Mouse (Mus musculus): ENCODE data around the gene Sulf2.
A peak's percentile ranks its signal among the peaks of the same experiment; 100 is the strongest.

Sulf2 gene

GRCm38 (mm10) chr2:166062008-166062407, 93.5 kb downstream of the Sulf2 start:
- no peak for DNase-seq (ENCODE audit: low read depth, low spot score)

GRCm38 (mm10) chr2:166059684-166060423, 95.6 kb downstream of the Sulf2 start:
- peak; percentile 75 for DNase-seq (ENCODE audit: low read depth, low spot score)

GRCm38 (mm10) chr2:166054002-166054539, 101.4 kb downstream of the Sulf2 start:
- DNase-seq (ENCODE audit: low read depth, low spot score), result peak; percentile 58

- peak; percentile 66 for DNase-seq (ENCODE audit: low read depth, low spot score)
Measured at GRCm38 (mm10) chr2:166051966-166052365, 103.5 kb downstream of the Sulf2 start.

- no peak for DNase-seq (ENCODE audit: low read depth, low spot score)
Measured at GRCm38 (mm10) chr2:166051421-166051820, 104.0 kb downstream of the Sulf2 start.

GRCm38 (mm10) chr2:166048852-166049251, 106.6 kb downstream of the Sulf2 start:
- DNase-seq (ENCODE audit: low read depth, low spot score), result no peak

GRCm38 (mm10) chr2:166047931-166048330, 107.5 kb downstream of the Sulf2 start:
- DNase-seq (ENCODE audit: low read depth, low spot score), result no peak

- no peak for DNase-seq (ENCODE audit: low read depth, low spot score)
Measured at GRCm38 (mm10) chr2:166045549-166046501, 109.6 kb downstream of the Sulf2 start.

- DNase-seq (ENCODE audit: low read depth, low spot score), result no peak
Measured at GRCm38 (mm10) chr2:166045006-166045405, 110.5 kb downstream of the Sulf2 start.

GRCm38 (mm10) chr2:166042542-166042941, 112.9 kb downstream of the Sulf2 start:
- no peak for DNase-seq (ENCODE audit: low read depth, low spot score)

GRCm38 (mm10) chr2:166039681-166040080, 115.8 kb downstream of the Sulf2 start:
- DNase-seq (ENCODE audit: low read depth, low spot score), result no peak

GRCm38 (mm10) chr2:166035725-166036124, 119.7 kb downstream of the Sulf2 start:
- peak; percentile 87 for DNase-seq (ENCODE audit: low read depth, low spot score)

- DNase-seq (ENCODE audit: low read depth, low spot score), result no peak
Measured at GRCm38 (mm10) chr2:166034967-166035490, 120.4 kb downstream of the Sulf2 start.

- DNase-seq (ENCODE audit: low read depth, low spot score), result no peak
Measured at GRCm38 (mm10) chr2:166032628-166033027, 122.8 kb downstream of the Sulf2 start.

GRCm38 (mm10) chr2:166031120-166031929, 124.1 kb downstream of the Sulf2 start:
- DNase-seq (ENCODE audit: low read depth, low spot score), result peak; percentile 87

- no peak for DNase-seq (ENCODE audit: low read depth, low spot score)
Measured at GRCm38 (mm10) chr2:166030256-166030995, 125.0 kb downstream of the Sulf2 start.

- no peak for DNase-seq (ENCODE audit: low read depth, low spot score)
Measured at GRCm38 (mm10) chr2:166029232-166029631, 126.2 kb downstream of the Sulf2 start.

- DNase-seq (ENCODE audit: low read depth, low spot score), result no peak
Measured at GRCm38 (mm10) chr2:166027834-166028233, 127.6 kb downstream of the Sulf2 start.

GRCm38 (mm10) chr2:166025943-166026342, 129.5 kb downstream of the Sulf2 start:
- no peak for DNase-seq (ENCODE audit: low read depth, low spot score)

- DNase-seq (ENCODE audit: low read depth, low spot score), result no peak
Measured at GRCm38 (mm10) chr2:166024621-166025020, 130.8 kb downstream of the Sulf2 start.
